Mouse (Mus musculus) brain, embryonic 14.5 days (tissue): ENCODE measurements at regions not wholly inside any gene's neighbourhood (a gene's known extent, or its start where the extent isn't known, plus 50 kb on each side); places are given as distances from the start of the nearest gene placed in this dataset.

Experiments used
- CTCF ChIP-seq: fragments of 200-500 bp; IDR thresholded peaks from 2 replicates; pipeline ENCODE4 v1.5.1; 2012; ENCODE audit warnings: inconsistent platforms, mild to moderate bottlenecking, moderate library complexity, borderline replicate concordance; ENCODE audit not compliant: insufficient read depth, insufficient read length; ENCODE audit errors: extremely low read depth
- POLR2A ChIP-seq: fragments of 200-500 bp; IDR thresholded peaks from 2 replicates; pipeline ENCODE4 v1.6.1; 2012; ENCODE audit warnings: mild to moderate bottlenecking, inconsistent platforms, borderline replicate concordance; ENCODE audit not compliant: poor library complexity, insufficient read depth, insufficient read length, severe bottlenecking; ENCODE audit errors: extremely low read depth

GRCm38 (mm10) chr7:77867518-77867917 is 870.3 kb downstream of the Ntrk3 start:
- TF ChIP-seq POLR2A (no peak), CTCF (no peak)
